Mouse (Mus musculus) midbrain, embryonic 12.5 days (tissue): ENCODE measurements around the gene Klc2. TPM values are rescaled to one million over a fixed set of nuclear protein-coding genes. Genes with fewer than 3 reads are reported as not detected.

Experiments
- ATAC-seq: fragments of 200-750 bp; cut with Nextera tagmentation; 2 replicates; pipeline ENCODE4 v1.8.0; 2017; ENCODE audit warnings: low read depth, moderate TSS enrichment, moderate library complexity; ENCODE audit not compliant: low FRiP score
- H3K27ac ChIP-seq: fragments of 300-500 bp; sonication (generic); replicated peaks from 2 replicates; pipeline ENCODE4 v1.5.1; 2016; ENCODE audit warnings: mild to moderate bottlenecking
- H3K27me3 ChIP-seq: fragments of 300-500 bp; sonication (generic); 2 replicates; pipeline ENCODE4 v1.6.1; 2016; ENCODE audit warnings: mild to moderate bottlenecking
- H3K36me3 ChIP-seq: fragments of 300-500 bp; sonication (generic); 2 replicates; pipeline ENCODE4 v1.6.1; 2016
- H3K4me1 ChIP-seq: fragments of 300-500 bp; sonication (generic); 2 replicates; pipeline ENCODE4 v1.6.1; 2016
- H3K4me2 ChIP-seq: fragments of 300-500 bp; sonication (generic); replicated peaks from 2 replicates; pipeline ENCODE4 v1.6.1; 2016; ENCODE audit warnings: mild to moderate bottlenecking, moderate library complexity
- H3K4me3 ChIP-seq: fragments of 300-500 bp; sonication (generic); 2 replicates; pipeline ENCODE4 v1.5.1; 2016; ENCODE audit warnings: mild to moderate bottlenecking
- H3K9ac ChIP-seq: fragments of 300-500 bp; sonication (generic); replicated peaks from 2 replicates; pipeline ENCODE4 v1.6.1; 2016; ENCODE audit warnings: mild to moderate bottlenecking, moderate library complexity
- H3K9me3 ChIP-seq: fragments of 300-500 bp; sonication (generic); 2 replicates; pipeline ENCODE4 v1.6.1; 2016; ENCODE audit warnings: mild to moderate bottlenecking
- WGBS: fragments of 180-500 bp; shearing (Covaris S2); methylation state at CpG from one replicate; pipeline ENCODE4 v1.1.7; 2016; 5-methylcytosine and 5-hydroxymethylcytosine counted together
- polyA plus RNA-seq: library from polyadenylated mRNA; unstranded; fragments of >200 nt; fragmentation: Nextera tagmentation; extraction: Ambion mirVana; gene quantifications from 2 replicates; pipeline ENCODE4 v1.2.1, GENCODE M21; 2016

The Klc2 gene
- polyA plus RNA-seq, 1 experiment from 2014 or later = 54.7 TPM

GRCm38 (mm10) chr19:5085145-5085863, 33.1 kb downstream of the Klc2 start, which contains the start of gene Tmem151a:
Tmem151a (minus strand) TSS chr19:5085531.
- Histone ChIP-seq H3K4me2 (peak within 1 kb of the TSS; percentile 72), H3K27ac (no peak within 1 kb of the TSS), H3K27me3 (peaks cover 64% of the 10 kb centered on the region), H3K36me3 (peaks cover 1% of the 10 kb centered on the region; the same call in 1 of the 2 replicates), H3K4me1 (peaks cover 27% of the 10 kb centered on the region), H3K9ac (peak within 1 kb of the TSS; percentile 56), H3K4me3 (peak within 1 kb of the TSS; percentile 47), H3K9me3 (no peaks in the 10 kb centered on the region)
- no peak for ATAC-seq
- under 1% methylated on average over 69 of the region's 69 CpGs for WGBS

DNA sequence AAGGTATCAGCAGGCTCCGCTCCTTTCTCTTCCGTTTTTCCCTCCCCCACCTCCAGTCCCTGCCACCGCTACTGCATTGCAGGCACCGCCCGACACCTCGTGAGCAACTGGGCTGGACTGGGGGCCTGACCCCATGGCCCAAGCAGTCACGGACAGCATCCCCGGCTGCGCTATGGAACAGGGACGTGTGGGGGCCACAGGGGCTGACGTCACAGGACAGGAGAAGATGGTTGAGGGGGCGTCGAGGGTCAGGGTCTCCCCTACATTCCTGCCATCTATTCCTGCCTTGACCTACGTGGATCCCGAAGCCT, 33.6 kb downstream of the Klc2 start:
- no peak overlapping the region for H3K27ac ChIP-seq
- no peaks in the 10 kb centered on the region for H3K36me3 ChIP-seq
- H3K4me1 ChIP-seq = peaks cover 27% of the 10 kb centered on the region
- no peaks in the 10 kb centered on the region for H3K9me3 ChIP-seq
- peak overlapping the region; percentile 72 for H3K4me2 ChIP-seq
- peak overlapping the region; percentile 56; the same call in 1 of the 2 replicates for H3K9ac ChIP-seq
- H3K4me3 ChIP-seq = peak overlapping the region; percentile 47
- peaks cover 70% of the 10 kb centered on the region for H3K27me3 ChIP-seq
- 7% methylated on average over 15 of the region's 15 CpGs for WGBS
- ATAC-seq = no peak

GRCm38 (mm10) chr19:5083961-5084833, 34.2 kb downstream of the Klc2 start:
- Histone ChIP-seq H3K9me3 (no peaks in the 10 kb centered on the region), H3K36me3 (no peaks in the 10 kb centered on the region), H3K27ac (no peak overlapping the region), H3K27me3 (peaks cover 73% of the 10 kb centered on the region), H3K4me2 (peak overlapping the region; percentile 72; the same call in 1 of the 2 replicates), H3K4me3 (peak overlapping the region; percentile 47; the same call in 1 of the 2 replicates), H3K4me1 (peaks cover 22% of the 10 kb centered on the region), H3K9ac (no peak overlapping the region)
- no peak for ATAC-seq
- WGBS = 75% methylated on average over 3 of the region's 3 CpGs

- Histone ChIP-seq H3K4me3 (no peak overlapping the region), H3K9me3 (no peaks in the 10 kb centered on the region), H3K4me2 (no peak overlapping the region), H3K27me3 (peaks cover 77% of the 10 kb centered on the region), H3K4me1 (peaks cover 14% of the 10 kb centered on the region), H3K27ac (no peak overlapping the region), H3K36me3 (no peaks in the 10 kb centered on the region), H3K9ac (no peak overlapping the region)
- 77% methylated on average over 24 of the region's 24 CpGs for WGBS
- no peak for ATAC-seq
Observed at GRCm38 (mm10) chr19:5082596-5082995, 35.8 kb downstream of the Klc2 start.

DNA sequence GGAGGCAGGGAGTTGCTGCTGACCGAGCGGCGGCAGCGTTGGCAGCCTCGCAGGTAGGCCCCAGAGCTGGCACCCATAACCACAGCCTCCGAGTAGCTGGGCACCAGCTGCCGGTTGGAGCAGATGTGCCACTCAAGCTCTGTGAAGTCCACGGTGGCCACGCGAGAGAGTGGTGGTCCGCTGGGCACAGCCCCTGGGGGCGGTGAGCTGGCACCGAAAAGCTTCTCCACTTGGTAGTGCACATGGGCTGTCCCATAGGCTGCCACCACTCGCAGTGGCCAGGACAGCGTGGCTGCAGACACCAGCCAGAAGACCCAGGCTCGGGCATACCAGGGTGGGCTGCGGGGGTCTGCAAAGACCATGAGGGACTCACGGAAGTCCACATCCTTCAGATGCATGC, 36.4 kb downstream of the Klc2 start:
- H3K9me3 ChIP-seq = no peaks in the 10 kb centered on the region
- peaks cover 9% of the 10 kb centered on the region for H3K4me1 ChIP-seq
- H3K9ac ChIP-seq = no peak overlapping the region
- no peaks in the 10 kb centered on the region for H3K36me3 ChIP-seq
- H3K27me3 ChIP-seq = peaks cover 77% of the 10 kb centered on the region
- 67% methylated on average over 18 of the region's 18 CpGs for WGBS
- H3K27ac ChIP-seq = no peak overlapping the region
- H3K4me2 ChIP-seq = no peak overlapping the region
- ATAC-seq = no peak
- H3K4me3 ChIP-seq = no peak overlapping the region

DNA sequence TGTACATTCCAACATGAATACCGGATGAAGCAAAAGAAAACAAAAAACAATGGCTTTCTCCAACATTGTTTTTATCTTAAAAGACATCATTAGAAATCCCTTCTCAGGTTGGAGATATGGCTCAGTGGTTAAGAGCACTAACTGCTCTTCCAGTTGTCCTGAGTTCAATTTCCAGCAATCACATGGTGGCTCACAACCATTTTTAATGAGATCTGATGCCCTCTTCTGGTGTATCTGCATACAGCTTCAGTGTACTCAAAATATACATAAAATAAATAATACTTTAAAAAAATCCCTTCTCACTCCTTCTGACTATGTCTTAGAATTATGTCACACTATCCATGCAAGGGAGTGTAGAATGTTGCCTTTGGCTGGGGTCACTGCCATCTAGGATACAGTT, 39.1 kb downstream of the Klc2 start:
- H3K36me3 ChIP-seq = no peaks in the 10 kb centered on the region
- ATAC-seq = no peak
- peaks cover 64% of the 10 kb centered on the region for H3K27me3 ChIP-seq
- WGBS = 95% methylated on average over 1 of the region's 1 CpGs
- H3K9ac ChIP-seq = no peak overlapping the region
- no peak overlapping the region for H3K4me2 ChIP-seq
- H3K4me3 ChIP-seq = no peak overlapping the region
- H3K4me1 ChIP-seq = no peaks in the 10 kb centered on the region
- H3K9me3 ChIP-seq = no peaks in the 10 kb centered on the region
- H3K27ac ChIP-seq = no peak overlapping the region

DNA sequence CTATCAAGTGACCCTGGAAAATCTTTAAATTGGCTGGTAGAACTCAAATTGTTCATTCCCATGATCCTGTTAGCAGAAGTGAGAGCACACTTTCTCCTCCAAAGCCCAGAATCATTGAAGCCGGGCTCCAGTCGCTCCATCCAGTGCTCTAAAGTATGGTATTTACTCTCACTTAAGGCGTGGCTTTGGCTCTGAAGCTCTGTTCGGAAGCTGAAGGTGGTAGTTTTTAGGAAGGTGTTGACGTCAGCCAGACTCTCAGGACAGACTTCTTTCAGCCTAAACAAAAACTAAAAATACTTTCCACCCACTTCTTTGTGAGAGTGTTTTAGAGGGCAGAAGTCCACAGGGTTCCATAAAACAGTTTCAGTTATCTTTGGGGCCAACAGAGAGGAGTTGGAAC, 44.8 kb downstream of the Klc2 start:
- 51% methylated on average over 5 of the region's 5 CpGs for WGBS
- Histone ChIP-seq H3K9me3 (no peaks in the 10 kb centered on the region), H3K4me3 (no peak overlapping the region), H3K27ac (no peak overlapping the region), H3K4me2 (no peak overlapping the region), H3K9ac (no peak overlapping the region), H3K4me1 (peaks cover 39% of the 10 kb centered on the region), H3K36me3 (no peaks in the 10 kb centered on the region), H3K27me3 (peaks cover 55% of the 10 kb centered on the region)
- ATAC-seq = no peak

GRCm38 (mm10) chr19:5073028-5073427, 45.3 kb downstream of the Klc2 start:
- H3K9me3 ChIP-seq = no peaks in the 10 kb centered on the region
- ATAC-seq = peak; percentile 17; the same call in 1 of the 2 replicates
- H3K27ac ChIP-seq = no peak overlapping the region
- peak overlapping the region; percentile 67 for H3K4me2 ChIP-seq
- H3K4me1 ChIP-seq = peaks cover 44% of the 10 kb centered on the region
- H3K9ac ChIP-seq = no peak overlapping the region
- 2% methylated on average over 15 of the region's 15 CpGs for WGBS
- H3K4me3 ChIP-seq = peak overlapping the region; percentile 40
- no peaks in the 10 kb centered on the region for H3K36me3 ChIP-seq
- peaks cover 56% of the 10 kb centered on the region for H3K27me3 ChIP-seq

GRCm38 (mm10) chr19:5072389-5073019, 45.9 kb downstream of the Klc2 start:
- Histone ChIP-seq H3K27ac (0 out of 2 replicates have a peak overlapping the region, but pooled peaks have one; percentile 66), H3K4me3 (peak overlapping the region; percentile 40), H3K27me3 (peaks cover 61% of the 10 kb centered on the region), H3K9ac (peak overlapping the region; percentile 54), H3K4me2 (peak overlapping the region; percentile 67), H3K9me3 (no peaks in the 10 kb centered on the region), H3K4me1 (peaks cover 49% of the 10 kb centered on the region), H3K36me3 (no peaks in the 10 kb centered on the region)
- ATAC-seq = peak; percentile 11
- 3% methylated on average over 20 of the region's 20 CpGs for WGBS

- H3K36me3 ChIP-seq = no peaks in the 10 kb centered on the region
- peak overlapping the region; percentile 40 for H3K4me3 ChIP-seq
- H3K27me3 ChIP-seq = peaks cover 69% of the 10 kb centered on the region
- ATAC-seq = peak; percentile 85
- H3K9ac ChIP-seq = peak overlapping the region; percentile 54
- WGBS = 1% methylated on average over 39 of the region's 40 CpGs
- H3K9me3 ChIP-seq = no peaks in the 10 kb centered on the region
- H3K4me2 ChIP-seq = peak overlapping the region; percentile 67
- H3K27ac ChIP-seq = peak overlapping the region; percentile 66
- H3K4me1 ChIP-seq = peaks cover 57% of the 10 kb centered on the region
Observed at GRCm38 (mm10) chr19:5071545-5072369, 46.6 kb downstream of the Klc2 start.

GRCm38 (mm10) chr19:5071077-5071476, 47.3 kb downstream of the Klc2 start:
- Histone ChIP-seq H3K4me3 (peak overlapping the region; percentile 40), H3K9ac (peak overlapping the region; percentile 54), H3K27ac (peak overlapping the region; percentile 66), H3K36me3 (no peaks in the 10 kb centered on the region), H3K27me3 (peaks cover 76% of the 10 kb centered on the region), H3K4me1 (peaks cover 57% of the 10 kb centered on the region), H3K9me3 (no peaks in the 10 kb centered on the region), H3K4me2 (peak overlapping the region; percentile 67)
- ATAC-seq = no peak
- 7% methylated on average over 11 of the region's 11 CpGs for WGBS
